Mouse (Mus musculus) liver, adult 2 months (tissue): ENCODE measurements at regions not wholly inside any gene's neighbourhood (a gene's known extent, or its start where the extent isn't known, plus 50 kb on each side); places are given as distances from the start of the nearest gene placed in this dataset.

Experiments used
- DNase-seq: peaks from one replicate; pipeline ENCODE4 v3.0.0-alpha.2; 2011; ENCODE audit warnings: low read depth, low spot score; ENCODE audit errors: extremely low read depth
- H3K27ac ChIP-seq: fragments of 200-500 bp; replicated peaks from 2 replicates; pipeline ENCODE4 v1.5.1; 2012; ENCODE audit warnings: low read depth, mild to moderate bottlenecking, control low read depth, inconsistent platforms, low read length; ENCODE audit not compliant: insufficient read depth
- H3K27me3 ChIP-seq: fragments of 200-500 bp; 2 replicates; pipeline ENCODE4 v1.6.1; 2012; ENCODE audit warnings: mild to moderate bottlenecking, moderate library complexity, low read length, inconsistent platforms; ENCODE audit not compliant: control insufficient read depth, insufficient read depth
- H3K36me3 ChIP-seq: fragments of 200-500 bp; 2 replicates; pipeline ENCODE4 v1.6.1; 2012; ENCODE audit warnings: low read length, inconsistent platforms; ENCODE audit not compliant: control insufficient read depth, insufficient read depth
- H3K4me1 ChIP-seq: fragments of 200-500 bp; 2 replicates; pipeline ENCODE4 v1.6.1; 2011; ENCODE audit warnings: low read length; ENCODE audit not compliant: control insufficient read depth, insufficient read depth
- H3K4me3 ChIP-seq: fragments of 200-500 bp; 2 replicates; pipeline ENCODE4 v1.5.1; 2011; ENCODE audit warnings: low read depth, mild to moderate bottlenecking, control low read depth, low read length, moderate library complexity; ENCODE audit not compliant: insufficient read depth
- H3K79me2 ChIP-seq: fragments of 200-500 bp; 2 replicates; pipeline ENCODE4 v1.6.1; 2012; ENCODE audit warnings: inconsistent platforms, mild to moderate bottlenecking, low read length, moderate library complexity; ENCODE audit not compliant: control insufficient read depth, insufficient read depth
- H3K9ac ChIP-seq: fragments of 200-500 bp; 2 replicates; pipeline ENCODE4 v1.6.1; 2012; ENCODE audit warnings: low read depth, mild to moderate bottlenecking, control low read depth, inconsistent platforms, low read length
- CTCF ChIP-seq: fragments of 200-500 bp; IDR thresholded peaks from 2 replicates; pipeline ENCODE4 v1.5.1; 2011; ENCODE audit warnings: low read depth, low read length, control low read depth
- POLR2A ChIP-seq: fragments of 200-500 bp; IDR thresholded peaks from 2 replicates; pipeline ENCODE4 v1.6.1; 2011; ENCODE audit warnings: low read length, control low read depth; ENCODE audit not compliant: insufficient read depth; ENCODE audit errors: extremely low read depth
- WGBS: fragments of 180-500 bp; shearing (Covaris S2); methylation state at CpG from one replicate; pipeline ENCODE4 v1.1.7; 2018; 5-methylcytosine and 5-hydroxymethylcytosine counted together

DNA sequence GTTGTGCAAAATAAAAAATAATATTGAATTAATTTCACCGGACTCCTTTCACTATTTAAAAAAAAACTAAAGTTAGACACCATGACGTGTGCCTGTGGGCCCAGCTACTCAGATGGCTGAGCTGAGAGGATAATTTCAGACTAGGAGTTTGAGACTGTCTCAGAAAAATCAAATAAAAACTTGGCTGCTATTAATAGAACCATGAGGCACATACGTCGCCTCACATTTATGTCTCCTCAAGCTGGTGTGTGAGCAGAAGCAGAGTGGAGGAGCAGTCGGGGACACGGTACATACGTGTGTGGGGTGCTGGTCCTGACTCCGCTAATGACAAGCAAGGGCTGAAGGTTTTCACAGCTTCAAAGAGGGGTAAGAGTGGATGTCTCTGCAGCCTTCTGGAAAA lies 52.8 kb upstream of the Dmrtb1 start:
- no peak for DNase-seq
- Histone ChIP-seq H3K36me3 (no peaks in the 10 kb centered on the region), H3K27ac (no peak overlapping the region), H3K4me1 (no peaks in the 10 kb centered on the region), H3K9ac (no peak overlapping the region), H3K27me3 (no peaks in the 10 kb centered on the region), H3K4me3 (no peak overlapping the region), H3K79me2 (no peaks in the 10 kb centered on the region)
- TF ChIP-seq CTCF (no peak), POLR2A (no peak)
- 92% methylated on average over 8 of the region's 8 CpGs for WGBS

DNA sequence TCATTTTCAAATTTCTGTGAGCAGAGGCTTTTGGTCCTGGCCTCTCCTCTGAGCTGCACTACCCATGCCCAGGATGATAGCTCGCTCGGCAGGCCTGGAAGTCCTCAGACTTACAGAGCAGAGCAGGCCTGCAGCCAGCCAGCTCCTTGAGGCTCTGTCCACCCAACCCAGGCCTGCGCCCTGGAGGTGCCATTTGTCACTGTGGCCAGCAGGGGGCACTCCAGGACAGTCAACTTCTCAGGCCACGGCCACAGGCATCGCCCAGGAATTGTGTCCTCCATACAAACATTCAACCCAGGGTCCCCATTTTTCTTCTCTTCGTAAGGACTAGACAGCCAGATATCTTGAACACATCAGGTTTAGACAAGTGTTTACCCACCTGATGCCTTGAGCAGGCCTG lies 53.9 kb upstream of the Dmrtb1 start:
- TF ChIP-seq CTCF, result peak; percentile 98
- TF ChIP-seq POLR2A, result no peak
- no peaks in the 10 kb centered on the region for H3K36me3 ChIP-seq
- H3K27ac ChIP-seq, result no peak overlapping the region
- peak; percentile 18 for DNase-seq
- H3K9ac ChIP-seq, result no peak overlapping the region
- no peaks in the 10 kb centered on the region for H3K79me2 ChIP-seq
- H3K27me3 ChIP-seq, result no peaks in the 10 kb centered on the region
- 6% methylated on average over 6 of the region's 6 CpGs for WGBS
- no peaks in the 10 kb centered on the region for H3K4me1 ChIP-seq
- no peak overlapping the region for H3K4me3 ChIP-seq

DNA sequence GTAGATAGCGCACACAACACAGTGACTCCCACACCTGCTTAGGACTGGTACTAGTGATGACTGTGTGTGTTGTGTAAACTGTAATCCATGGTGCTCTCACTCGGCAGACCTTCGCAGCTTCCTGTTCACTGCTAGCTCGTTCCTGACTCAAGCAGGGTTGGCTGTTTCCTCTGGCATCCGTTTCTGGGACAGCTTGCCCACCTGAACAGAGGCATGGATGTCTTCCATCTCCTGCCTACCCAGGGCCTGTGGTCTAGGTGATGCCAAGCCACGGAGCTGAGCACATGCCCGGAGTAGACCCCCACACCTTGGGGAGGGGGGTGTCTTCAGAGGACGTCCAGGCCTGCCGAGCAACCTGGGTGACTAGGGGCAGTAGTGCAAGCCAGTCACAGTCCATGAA lies 54.7 kb upstream of the Dmrtb1 start:
- 76% methylated on average over 9 of the region's 9 CpGs for WGBS
- Histone ChIP-seq H3K4me3 (no peak overlapping the region), H3K9ac (no peak overlapping the region)

DNA sequence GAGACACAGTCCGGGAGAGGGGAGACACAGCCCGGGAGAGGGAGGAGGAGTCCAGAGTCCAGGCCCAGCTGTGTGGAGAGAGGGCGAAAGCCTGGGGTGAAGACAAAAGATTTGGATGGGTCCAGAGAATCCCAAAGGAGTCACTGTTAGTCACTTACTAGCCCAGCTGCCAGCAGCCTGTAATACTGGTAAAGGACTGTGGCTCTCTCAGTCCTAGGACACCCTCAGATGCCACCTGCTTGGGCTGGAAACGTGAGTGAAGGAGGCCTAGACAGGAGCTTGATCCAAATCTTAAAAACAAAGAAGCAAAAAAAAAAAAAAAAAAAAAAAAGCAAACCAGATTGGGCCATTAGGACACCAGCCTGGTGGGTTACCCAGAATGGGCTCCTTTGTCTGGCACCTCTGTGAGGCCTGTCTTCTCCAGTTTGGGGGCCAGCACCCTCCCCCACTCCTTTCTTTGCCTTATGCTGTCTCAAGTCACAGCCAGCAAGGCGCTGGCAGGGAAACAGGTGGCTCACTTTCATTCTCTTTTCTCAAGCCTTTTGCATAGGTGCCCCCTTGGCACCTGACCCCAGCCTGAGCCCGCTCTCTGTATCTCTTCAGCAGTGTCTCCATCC lies 55.9 kb upstream of the Dmrtb1 start:
- Histone ChIP-seq H3K79me2 (no peaks in the 10 kb centered on the region), H3K36me3 (no peaks in the 10 kb centered on the region), H3K9ac (no peak overlapping the region), H3K4me1 (no peaks in the 10 kb centered on the region), H3K4me3 (no peak overlapping the region), H3K27ac (no peak overlapping the region), H3K27me3 (no peaks in the 10 kb centered on the region)
- 75% methylated on average over 6 of the region's 6 CpGs for WGBS
- TF ChIP-seq CTCF, result no peak
- no peak for TF ChIP-seq POLR2A
- DNase-seq, result no peak

More for the DNA sequence above, 54.7 kb upstream of the Dmrtb1 start:
- Histone ChIP-seq H3K27ac (no peak overlapping the region), H3K36me3 (no peaks in the 10 kb centered on the region), H3K79me2 (no peaks in the 10 kb centered on the region), H3K27me3 (no peaks in the 10 kb centered on the region), H3K4me1 (no peaks in the 10 kb centered on the region)
- no peak for DNase-seq
- TF ChIP-seq POLR2A (no peak), CTCF (no peak)

DNA sequence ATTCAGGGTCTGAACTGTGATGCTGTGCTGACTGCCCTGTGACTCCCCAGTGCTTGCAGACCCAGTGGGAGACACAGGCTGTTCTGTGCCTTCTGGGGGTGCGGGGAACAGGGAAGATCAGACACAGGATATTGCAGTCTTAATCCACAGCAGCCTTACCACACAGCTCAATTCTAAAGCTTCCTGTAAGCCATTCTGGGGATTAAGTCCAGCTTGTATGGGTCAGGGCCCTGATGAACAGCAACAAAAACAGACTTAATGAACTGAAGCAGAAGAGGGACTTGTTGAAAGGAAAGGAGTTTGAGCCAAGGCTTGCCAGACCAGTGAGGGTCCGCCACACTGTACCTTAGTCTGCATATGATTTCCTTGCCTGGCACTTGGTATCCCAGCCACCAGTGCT lies 58.4 kb upstream of the Lrp8 start:
- no peak for DNase-seq
- no peaks in the 10 kb centered on the region for H3K36me3 ChIP-seq
- WGBS, result 82% methylated on average over 2 of the region's 2 CpGs

DNA sequence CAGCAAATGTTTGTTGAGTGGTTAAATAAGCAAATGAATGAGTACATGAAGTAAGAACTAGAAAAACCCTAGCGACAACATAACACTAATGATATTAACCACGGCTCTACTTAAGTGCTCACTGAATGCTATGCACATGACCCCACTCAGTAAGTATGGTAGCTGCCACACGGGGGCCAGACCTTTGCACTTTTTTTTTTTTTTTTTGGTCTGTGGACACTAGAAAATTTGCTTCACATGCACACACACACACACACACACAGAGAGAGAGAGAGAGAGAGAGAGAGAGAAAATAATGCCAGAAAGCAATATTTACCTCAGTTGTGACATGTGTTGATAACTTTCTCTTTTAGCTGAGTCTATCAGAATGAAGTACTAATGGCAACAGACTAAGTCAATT lies 55.7 kb upstream of the Lrp8 start:
- Histone ChIP-seq H3K79me2 (no peaks in the 10 kb centered on the region), H3K4me1 (no peaks in the 10 kb centered on the region), H3K36me3 (no peaks in the 10 kb centered on the region), H3K4me3 (no peak overlapping the region), H3K9ac (no peak overlapping the region), H3K27me3 (no peaks in the 10 kb centered on the region), H3K27ac (no peak overlapping the region)
- no peak for DNase-seq
- TF ChIP-seq CTCF (no peak), POLR2A (no peak)
- 35% methylated on average over 3 of the region's 3 CpGs for WGBS

More for the DNA sequence above, 58.4 kb upstream of the Lrp8 start:
- no peaks in the 10 kb centered on the region for H3K27me3 ChIP-seq
- H3K4me3 ChIP-seq, result no peak overlapping the region
- no peak overlapping the region for H3K9ac ChIP-seq
- TF ChIP-seq CTCF (no peak), POLR2A (no peak)
- no peaks in the 10 kb centered on the region for H3K79me2 ChIP-seq
- no peaks in the 10 kb centered on the region for H3K4me1 ChIP-seq
- H3K27ac ChIP-seq, result no peak overlapping the region
